Mouse (Mus musculus) adrenal gland, adult 18-20 months (tissue): ENCODE data around the gene Ctps2. TPM values are rescaled to one million over a fixed set of nuclear protein-coding genes. Genes with fewer than 3 reads are reported as not detected.
"Not testable (repeated sequence)": the region's sequence is repeated elsewhere in the genome, so short reads cannot be mapped to it uniquely, and the experiment has no call there.

Experiments used
- DNase-seq, 2 experiments: peaks; one replicate each; pipeline ENCODE4 v3.0.0; 2021 to 2022; ENCODE audit warnings: low spot score in 2 of 2
- long read RNA-seq, 2 experiments: library from polyadenylated mRNA; stranded (forward); transcript quantifications; one replicate each; pipeline ENCODE4 v2.0.0; 2021
- total RNA-seq, 2 experiments: library from RNA; stranded (reverse); gene quantifications; 1 replicate in 1 of 2; 2 replicates in 1 of 2; pipeline ENCODE4 v1.2.3; 2021

The Ctps2 gene
- 10 to 100 TPM; 44.2 to 68.2 TPM for total RNA-seq
- long read RNA-seq, experiment 1, transcript Ctps2-201 (19 exons, 3,353 nt): major isoform, 19 of 40 reads
- long read RNA-seq, experiment 1, transcript Ctps2-204 (19 exons, 3,099 nt): minor isoform, 16 of 40 reads
- long read RNA-seq, experiment 1, partial matches to known transcripts: 2 of 40 reads
- long read RNA-seq, experiment 1, other reads (novel, unspliced or antisense): 3 of 40 reads
- long read RNA-seq, experiment 2, transcript Ctps2-204 (19 exons, 3,099 nt): minor isoform, 8 of 38 reads
- long read RNA-seq, experiment 2, transcript Ctps2-201 (19 exons, 3,353 nt): major isoform, 16 of 38 reads
- long read RNA-seq, experiment 2, partial matches to known transcripts: 9 of 38 reads
- long read RNA-seq, experiment 2, other reads (novel, unspliced or antisense): 5 of 38 reads

DNA sequence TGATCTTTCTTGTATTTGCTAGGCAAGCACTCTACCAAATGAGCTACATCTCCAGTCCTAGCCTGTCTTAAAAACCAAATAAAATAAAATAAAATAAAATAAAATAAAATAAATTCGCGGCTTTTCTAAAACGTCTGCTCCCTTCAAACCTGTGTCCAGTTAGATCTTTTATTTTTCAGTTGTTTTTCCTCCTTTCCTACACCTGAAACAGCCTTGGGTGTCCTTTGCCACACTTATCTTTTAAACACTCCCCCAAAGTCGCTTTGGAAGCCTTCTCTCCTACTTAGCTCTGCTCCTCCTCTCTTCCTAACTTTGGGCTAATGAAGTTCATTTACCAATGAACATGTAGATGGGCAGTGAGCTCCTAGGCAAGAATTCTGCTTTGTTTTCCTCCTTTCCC is at the start of gene Ctps2:
Ctps2 (plus strand) TSS at position 301 of the 400 bp plus-strand sequence.
- no peak for DNase-seq

DNA sequence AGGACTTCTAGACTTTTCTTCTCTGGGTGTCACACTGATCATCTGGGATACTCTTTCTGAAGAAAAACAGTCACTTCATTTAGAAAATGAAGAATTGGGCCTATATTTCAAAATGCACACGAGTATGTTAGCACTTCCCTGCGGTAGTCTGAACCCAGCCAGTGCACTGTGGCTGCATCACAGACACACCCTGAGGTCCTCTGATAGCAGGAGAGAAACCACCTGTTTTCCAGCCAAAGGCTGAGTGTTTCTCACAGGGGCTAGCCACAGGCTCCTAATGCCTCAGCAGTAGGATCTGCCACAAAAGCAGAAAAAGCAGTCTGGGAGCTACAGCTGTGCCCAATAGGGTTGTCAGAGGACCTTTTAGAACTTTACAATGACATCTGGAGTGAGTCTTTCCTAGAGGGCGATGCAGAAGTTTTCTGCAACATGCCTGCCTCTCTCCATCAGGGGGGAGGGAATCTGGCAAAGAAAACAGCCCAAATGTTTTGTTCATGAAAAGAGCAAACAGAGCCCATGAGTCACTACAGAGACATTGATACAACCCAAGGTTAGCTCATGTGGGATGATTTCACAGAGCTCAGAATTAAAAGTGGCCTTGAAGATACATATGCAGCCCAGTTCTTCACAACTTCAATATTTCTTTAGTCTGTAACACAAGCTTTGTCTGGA is 32.6 kb upstream of the Ctps2 start:
- no peak for DNase-seq

DNA sequence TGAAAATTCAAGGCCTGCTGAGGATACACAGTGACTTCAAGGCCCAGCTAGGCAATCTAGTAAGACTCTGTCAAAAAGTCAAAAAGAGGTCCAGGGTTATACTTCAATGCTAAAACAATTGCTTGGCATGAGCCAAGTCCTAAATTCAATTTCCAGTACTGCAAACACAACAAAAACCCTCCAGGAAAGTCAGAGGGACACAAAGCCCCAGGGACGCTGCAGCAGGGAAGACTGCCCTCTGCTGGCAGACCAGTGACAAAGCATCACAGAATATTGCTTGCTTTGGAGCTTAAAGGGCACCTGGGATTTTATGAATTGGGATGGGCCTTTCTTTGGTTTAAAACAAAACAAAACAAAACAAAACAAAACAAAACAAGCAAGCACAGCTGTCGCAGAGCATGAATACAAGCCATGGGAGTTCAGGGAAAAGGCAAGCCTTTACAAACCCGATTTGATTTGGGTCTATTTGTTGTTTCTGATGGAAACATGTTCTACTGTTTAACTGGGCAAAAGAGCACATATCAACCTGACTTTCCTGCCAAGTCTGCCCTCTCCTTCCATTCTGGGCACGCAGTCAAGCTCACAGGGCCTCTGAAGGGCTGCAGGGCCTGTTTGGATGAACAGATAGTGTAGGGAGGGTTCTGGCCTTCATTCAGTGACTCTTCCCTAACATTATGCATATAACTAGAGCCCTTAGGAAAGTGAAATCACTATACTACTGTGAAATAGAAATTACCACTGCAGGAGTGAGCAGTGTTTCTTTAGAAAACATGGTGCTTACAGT is 29.1 kb upstream of the Ctps2 start:
- peak in 1 of 2 experiments; percentile 31 for DNase-seq

DNA sequence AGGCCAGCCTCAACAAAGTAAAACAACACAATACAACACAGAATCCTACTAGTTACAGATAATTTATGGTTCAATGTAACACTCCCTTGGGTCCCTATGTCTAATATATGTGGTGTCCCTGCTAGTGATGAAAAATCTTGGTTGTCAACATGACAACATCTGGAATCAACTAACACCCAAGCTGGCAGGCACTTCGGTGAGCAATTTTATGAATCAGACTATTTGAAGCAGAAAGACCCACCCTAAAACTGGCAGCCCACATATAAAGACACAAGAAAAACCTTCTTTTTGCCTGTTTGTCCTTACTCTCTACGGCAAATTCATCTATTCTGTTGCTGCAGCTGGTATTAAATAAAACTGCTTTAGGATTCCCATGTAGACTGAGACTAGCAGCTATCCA is 27.3 kb upstream of the Ctps2 start:
- no peak for DNase-seq

- DNase-seq: no peak
These were observed 22.8 kb upstream of the Ctps2 start for GRCm38 (mm10) chrX:162878236-162878635.

- DNase-seq: peak; percentile 77 to 81
These were observed 13.0 kb upstream of the Ctps2 start, which contains the start of gene Syap1 for GRCm38 (mm10) chrX:162887931-162888511. Gene Syap1 (minus strand): TSS chrX:162888447.

- not testable (repeated sequence) for DNase-seq
These were observed 12.3 kb upstream of the Ctps2 start for GRCm38 (mm10) chrX:162888575-162889223.

GRCm38 (mm10) chrX:162901371-162902039 is 467 bp downstream of the Ctps2 start:
- DNase-seq: peak; percentile 38 to 47

DNA sequence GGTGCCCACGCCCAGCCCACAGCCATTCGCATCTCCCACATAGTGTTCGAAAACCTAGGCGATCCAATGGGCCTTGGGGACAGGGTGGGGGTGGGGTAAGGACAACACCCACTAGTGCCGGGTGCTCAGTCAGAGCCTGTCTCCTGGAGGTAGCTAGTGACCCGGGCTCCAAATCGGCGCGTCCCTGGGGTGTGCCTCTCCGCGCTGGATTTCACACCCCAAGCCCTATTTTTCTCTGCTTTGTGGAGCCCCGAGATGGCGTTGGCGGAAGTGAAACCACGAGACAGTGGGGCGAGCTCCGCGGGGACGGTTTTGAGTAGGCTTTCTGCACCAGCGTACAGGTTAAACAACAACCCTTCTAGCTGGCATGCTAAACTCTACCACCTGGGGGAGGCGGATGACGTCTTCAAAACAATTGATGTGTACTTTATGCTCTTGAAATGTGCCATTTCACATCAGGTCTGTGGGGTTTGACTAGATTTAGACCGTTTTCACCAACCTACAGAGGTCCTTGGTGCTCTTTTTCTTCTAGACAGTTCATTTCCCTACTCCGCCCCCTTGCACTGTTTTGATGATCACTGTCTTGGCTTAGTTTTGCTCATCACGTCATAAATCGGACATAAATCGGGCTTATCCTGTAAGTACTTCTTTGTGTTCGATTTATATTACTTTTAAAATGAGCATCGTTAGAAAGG is 1.1 kb downstream of the Ctps2 start:
- DNase-seq: peak; percentile 22

- DNase-seq: no peak
These were observed 6.5 kb downstream of the Ctps2 start for GRCm38 (mm10) chrX:162907554-162907953.

DNA sequence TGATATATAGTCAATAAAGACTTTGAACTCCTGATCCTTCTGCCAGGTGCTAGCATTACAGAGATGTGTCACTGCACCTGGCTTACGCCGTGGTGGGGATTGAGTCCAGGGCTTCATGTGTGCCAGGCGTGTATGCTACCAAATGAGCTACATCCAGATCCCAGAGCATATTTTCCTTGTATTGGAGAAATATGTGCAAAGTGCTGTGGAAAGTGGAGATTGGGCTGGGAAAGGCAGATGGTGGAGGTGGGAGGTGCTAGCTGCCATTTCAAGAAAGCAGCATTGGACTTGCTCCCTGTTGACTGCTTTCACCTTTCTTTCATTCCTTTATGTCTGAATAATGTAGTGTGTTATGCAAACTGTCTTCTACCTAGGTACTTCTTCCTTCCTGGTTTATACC is 12.6 kb downstream of the Ctps2 start:
- no peak for DNase-seq

DNA sequence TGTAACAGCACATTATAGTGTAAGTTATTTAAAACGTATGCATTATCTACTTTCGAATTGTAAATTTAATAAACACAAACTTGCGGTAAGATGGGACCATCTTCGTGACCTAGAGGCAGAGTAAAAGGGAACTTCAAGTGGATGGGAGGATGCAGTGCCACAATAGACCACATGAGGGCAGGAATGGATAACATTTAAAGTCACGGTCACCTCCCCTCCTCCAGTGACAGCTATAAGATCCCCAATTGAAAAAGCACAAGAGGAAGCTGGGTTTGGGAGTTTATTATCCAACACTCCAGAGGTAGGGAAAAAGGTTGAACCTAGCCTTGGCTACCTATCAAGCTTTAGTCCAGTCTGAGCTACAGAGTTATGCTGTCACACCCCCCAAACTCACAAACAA is 14.7 kb downstream of the Ctps2 start:
- peak; percentile 28 to 38 for DNase-seq

DNA sequence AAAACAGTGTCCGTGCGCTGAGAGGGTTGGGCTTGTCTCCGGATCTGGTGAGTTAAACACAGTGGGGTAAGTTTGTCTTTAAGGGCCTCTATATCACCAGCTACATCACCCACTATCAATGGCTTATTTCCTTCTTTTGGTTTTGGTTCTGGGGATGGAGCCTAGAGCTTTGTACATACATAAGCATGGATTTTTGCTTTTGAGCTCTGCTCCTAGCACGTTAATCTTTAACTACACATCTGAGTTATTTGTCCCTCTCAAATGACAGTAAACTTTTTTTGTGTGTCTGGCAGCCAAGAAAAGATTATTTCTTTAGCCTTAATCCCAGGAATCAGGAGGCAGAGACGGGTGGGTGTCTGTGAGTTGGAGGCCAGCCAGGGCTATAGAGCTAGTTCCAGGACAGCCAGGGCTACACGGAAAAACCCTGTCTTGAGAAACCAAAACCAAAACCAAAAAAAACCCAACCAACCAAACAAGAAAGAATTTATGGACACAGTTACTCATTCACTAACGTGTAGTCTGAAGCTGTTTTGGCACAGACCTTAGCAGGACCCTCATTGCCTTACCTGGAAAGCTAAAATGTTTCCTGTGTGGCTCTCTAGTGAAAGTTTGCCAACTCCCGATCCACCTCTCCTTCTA is 20.6 kb downstream of the Ctps2 start:
- DNase-seq: no peak

DNA sequence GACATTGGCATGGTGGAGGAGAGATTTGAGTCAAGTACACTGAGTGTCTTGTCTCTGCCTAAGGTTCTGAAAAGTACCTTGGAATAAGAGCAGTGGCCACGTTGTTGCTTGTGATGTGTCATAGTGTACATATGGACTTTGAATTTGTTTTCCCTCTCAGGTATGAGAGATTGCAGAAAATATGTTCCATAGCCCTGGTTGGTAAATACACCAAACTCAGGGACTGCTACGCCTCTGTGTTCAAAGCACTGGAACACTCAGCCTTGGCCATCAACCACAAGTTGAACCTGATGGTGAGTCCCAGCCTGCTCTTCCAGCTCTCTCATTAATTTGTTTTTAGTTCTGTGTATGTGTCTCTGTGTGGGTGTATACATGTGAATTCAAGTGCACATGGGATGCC is 30.4 kb downstream of the Ctps2 start:
- DNase-seq: no peak

GRCm38 (mm10) chrX:162942027-162942426 is 41.0 kb downstream of the Ctps2 start:
- DNase-seq: no peak

DNA sequence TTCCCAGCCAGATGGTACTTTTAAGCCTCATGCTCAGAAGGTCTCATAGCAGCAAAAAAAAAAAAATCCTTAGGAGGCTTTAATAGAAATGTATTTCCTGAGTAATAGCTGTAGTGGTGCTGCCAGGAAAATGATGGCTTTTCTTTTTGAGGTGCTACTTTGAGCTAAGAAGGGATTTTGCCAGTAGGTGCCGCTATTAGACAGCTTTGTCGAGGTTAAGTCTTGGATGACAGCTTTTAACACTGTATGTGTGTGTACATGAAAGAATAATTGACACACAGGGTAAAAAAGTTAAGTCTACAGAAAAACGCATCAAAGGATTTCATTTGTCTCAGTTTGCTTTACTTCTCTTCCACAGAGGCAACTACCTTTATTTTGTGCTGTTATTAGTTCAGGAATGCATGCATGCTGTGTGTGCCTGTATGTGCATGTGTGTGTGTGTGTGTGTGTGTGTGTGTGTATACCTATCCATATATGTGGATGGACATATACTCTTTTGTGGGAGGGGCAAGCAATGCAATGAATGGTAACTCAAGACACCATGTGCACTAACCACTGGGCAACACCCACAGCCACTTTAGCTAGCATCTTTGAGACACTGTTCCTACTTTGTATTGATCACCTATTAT is 48.9 kb downstream of the Ctps2 start:
- DNase-seq: peak in 1 of 2 experiments; percentile 2

GRCm38 (mm10) chrX:162957921-162958320 is 56.9 kb downstream of the Ctps2 start:
- DNase-seq: no peak

DNA sequence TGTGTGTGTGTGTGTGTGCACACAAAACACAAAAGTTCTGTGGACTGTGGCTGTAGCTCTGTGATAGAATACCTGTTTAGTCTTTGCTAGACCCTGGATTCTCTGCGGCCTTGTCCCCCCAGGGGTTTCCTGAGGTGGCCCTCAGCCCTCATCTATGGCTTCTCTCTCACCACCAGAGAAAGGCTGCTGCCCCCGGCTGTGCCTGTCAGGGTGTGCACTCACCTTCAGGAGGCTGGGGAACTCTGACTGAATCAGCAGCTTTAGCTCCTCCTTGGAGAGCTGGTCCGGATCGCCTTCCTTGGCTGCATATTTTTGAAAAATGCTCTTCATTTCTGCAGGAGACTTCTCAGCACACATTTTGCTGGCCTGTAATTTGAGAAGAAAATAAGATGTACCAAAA is 62.8 kb downstream of the Ctps2 start:
- DNase-seq: no peak

DNA sequence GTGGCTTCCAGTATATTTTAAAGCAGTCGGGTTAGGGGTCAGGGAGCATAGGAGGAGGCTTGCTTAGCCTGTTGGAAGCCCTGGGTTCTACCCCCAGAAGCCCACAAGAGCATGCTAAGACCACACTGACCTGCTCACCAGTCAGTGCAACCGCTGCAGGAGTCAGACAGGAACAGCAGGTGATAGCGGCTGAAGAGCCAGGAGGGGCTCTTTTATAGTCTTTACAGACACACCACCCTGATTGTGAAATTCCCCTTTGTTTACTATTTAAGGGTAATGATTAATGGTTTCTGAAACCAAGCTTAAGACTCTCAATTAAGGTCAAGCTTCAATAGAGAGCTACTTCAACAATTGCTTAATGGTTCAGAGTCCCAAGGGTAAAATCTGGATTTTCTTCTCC is 63.3 kb downstream of the Ctps2 start, which contains the start of gene S100g:
S100g (minus strand) TSS at position 217 of the 400 bp plus-strand sequence.
- no peak for DNase-seq
